Mouse (Mus musculus) left cerebral cortex, postnatal 10 days (tissue): ENCODE results near the gene Kdm6b. TPM values are rescaled to one million over a fixed set of nuclear protein-coding genes. Genes with fewer than 3 reads are reported as not detected.

Source experiments
- DNase-seq, 2 experiments: peaks; one replicate each; pipeline ENCODE4 v3.0.0; 2021 to 2022; ENCODE audit warnings: low spot score in 2 of 2, mixed read lengths in 1 of 2; ENCODE audit errors: extremely low spot score in 1 of 2
- intact Hi-C: fragments of 180-260 bp; cut with DNase I; formaldehyde crosslinking; loops from one replicate; pipeline ENCODE4 v1.15.1; 2025
- total RNA-seq, 2 experiments: library from RNA; stranded (reverse); gene quantifications; 2 replicates each; pipeline ENCODE4 v1.2.3; 2021

The Kdm6b gene
- total RNA-seq, 2 experiments from 2014 or later: 42.7 to 43.9 TPM

GRCm38 (mm10) chr11:69373223-69373965 is 40.1 kb downstream of the Kdm6b start:
- intact Hi-C loops: no loop called here
- DNase-seq: no peak

- no peak for DNase-seq
- intact Hi-C loops: no loop called here
Measured at GRCm38 (mm10) chr11:69372780-69373170, 40.7 kb downstream of the Kdm6b start.

- peak in 1 of 2 experiments; percentile 72 for DNase-seq
- intact Hi-C loops: no loop called here
Measured at GRCm38 (mm10) chr11:69372056-69372779, 41.3 kb downstream of the Kdm6b start.

GRCm38 (mm10) chr11:69371601-69372000 is 41.9 kb downstream of the Kdm6b start:
- no peak for DNase-seq
- intact Hi-C loops: no loop called here

- intact Hi-C loops: no loop called here
- DNase-seq: no peak
Measured at GRCm38 (mm10) chr11:69370817-69371215, 42.7 kb downstream of the Kdm6b start.

- intact Hi-C loops: loop anchor here (5.0 kb wide), 1 partner anchor 38 kb away; no protein-coding TSS in a partner anchor
- DNase-seq: no peak
Measured at GRCm38 (mm10) chr11:69369990-69370816, 43.3 kb downstream of the Kdm6b start.

GRCm38 (mm10) chr11:69369215-69369989 is 44.1 kb downstream of the Kdm6b start, which contains the start of gene Chd3:
Gene Chd3 (minus strand): TSS chr11:69369406.
- intact Hi-C loops: loop anchor here (5.0 kb wide), 1 partner anchor 37 kb away; no protein-coding TSS in a partner anchor

GRCm38 (mm10) chr11:69368356-69369214 is 44.9 kb downstream of the Kdm6b start:
- intact Hi-C loops: loop anchor here (5.0 kb wide), 1 partner anchor 36 kb away; no protein-coding TSS in a partner anchor
- DNase-seq: peak in 1 of 2 experiments; percentile 74

More at GRCm38 (mm10) chr11:69369215-69369989, 44.1 kb downstream of the Kdm6b start, which contains the start of gene Chd3:
- no peak for DNase-seq

- DNase-seq: peak in 1 of 2 experiments; percentile 68
- intact Hi-C loops: loop anchor here (5.0 kb wide), 1 partner anchor 35 kb away; no protein-coding TSS in a partner anchor
Measured at GRCm38 (mm10) chr11:69367616-69368355, 45.7 kb downstream of the Kdm6b start.

- intact Hi-C loops: loop anchor here (5.0 kb wide), 1 partner anchor 35 kb away; no protein-coding TSS in a partner anchor
- no peak for DNase-seq
Measured at GRCm38 (mm10) chr11:69366855-69367615, 46.4 kb downstream of the Kdm6b start.

- peak; percentile 95 to 99 for DNase-seq
- intact Hi-C loops: loop anchor here (5.0 kb wide), 1 partner anchor 34 kb away; no protein-coding TSS in a partner anchor
Measured at GRCm38 (mm10) chr11:69366157-69366854, 47.2 kb downstream of the Kdm6b start.

GRCm38 (mm10) chr11:69365722-69366121 is 47.8 kb downstream of the Kdm6b start:
- intact Hi-C loops: loop anchor here (5.0 kb wide), 1 partner anchor 33 kb away; no protein-coding TSS in a partner anchor

GRCm38 (mm10) chr11:69364910-69365309 is 48.6 kb downstream of the Kdm6b start:
- intact Hi-C loops: loop anchor here (5.0 kb wide), 1 partner anchor 33 kb away; no protein-coding TSS in a partner anchor
- peak; percentile 92 to 98 for DNase-seq

More at GRCm38 (mm10) chr11:69365722-69366121, 47.8 kb downstream of the Kdm6b start:
- no peak for DNase-seq

GRCm38 (mm10) chr11:69364376-69364775 is 49.1 kb downstream of the Kdm6b start:
- intact Hi-C loops: no loop called here
- DNase-seq: no peak

- intact Hi-C loops: loop anchor here (2.0 kb wide), 1 partner anchor 14 kb away; no protein-coding TSS in a partner anchor
Measured at GRCm38 (mm10) chr11:69362479-69362878, 51.0 kb downstream of the Kdm6b start.

More at GRCm38 (mm10) chr11:69362479-69362878, 51.0 kb downstream of the Kdm6b start:
- no peak for DNase-seq
